Mouse (Mus musculus): Measurements from ENCODE around the gene Lamtor2. TPM values are rescaled to one million over a fixed set of nuclear protein-coding genes. Genes with fewer than 3 reads are reported as not detected.

Lamtor2 gene
- total and polyA plus RNA-seq, 3 experiments, result 125 to 188 TPM; not detected in 1

DNA sequence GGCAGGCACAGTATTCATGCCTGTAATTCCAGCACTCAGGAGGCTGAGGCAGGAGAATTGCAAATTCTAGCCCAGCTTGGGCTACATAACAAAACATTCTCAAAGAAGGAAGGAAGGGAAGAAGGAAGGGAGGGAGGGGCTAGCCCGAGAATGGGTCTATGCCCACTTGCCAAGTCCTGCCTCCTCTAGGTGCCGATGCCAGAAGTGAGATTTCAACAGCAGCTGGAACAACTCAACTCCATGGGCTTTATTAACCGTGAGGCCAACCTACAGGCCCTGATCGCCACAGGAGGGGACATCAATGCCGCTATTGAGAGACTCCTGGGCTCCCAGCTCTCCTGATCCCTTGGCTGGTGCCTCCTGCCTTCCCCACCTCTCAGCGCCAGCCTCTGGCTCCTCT lies 15.0 kb upstream of the Lamtor2 start:
- no peak for TF ChIP-seq ZNF384 (IDR thresholded peaks at IDR 0.05; ENCODE audit: low read depth, low read length)
- no peak for TF ChIP-seq CHD2 (IDR thresholded peaks at IDR 0.05; ENCODE audit: low read length)
- TF ChIP-seq ZKSCAN1 (IDR thresholded peaks at IDR 0.05; ENCODE audit: low read depth, low read length), result no peak
- TF ChIP-seq UBTF (IDR thresholded peaks at IDR 0.05; ENCODE audit: borderline replicate concordance, insufficient read depth, low read depth, low read length), result no peak
- TF ChIP-seq ETS1 (IDR thresholded peaks at IDR 0.05; ENCODE audit: low read depth, low read length), result no peak
- TF ChIP-seq KAT2A (conservative IDR thresholded peaks at IDR 0.05; ENCODE audit: low read depth, low read length), result no peak
- no peak for TF ChIP-seq CHD1 (IDR thresholded peaks at IDR 0.05; ENCODE audit: low read depth, low read length)
- no peak for TF ChIP-seq SIN3A (IDR thresholded peaks at IDR 0.05; ENCODE audit: low read length)
- no peak for TF ChIP-seq POLR2AphosphoS5 (IDR thresholded peaks at IDR 0.05; ENCODE audit: borderline replicate concordance, low read depth, low read length)
- TF ChIP-seq MAZ (IDR thresholded peaks at IDR 0.05; ENCODE audit: low read depth, low read length), result no peak
- TF ChIP-seq CTCF (IDR thresholded peaks at IDR 0.05 in 2 of 3, conservative IDR thresholded peaks at IDR 0.05 in 1 of 3; ENCODE audit: control insufficient read depth in 1 of 3, insufficient read depth in 1 of 3, low read depth in 2 of 3, low read length in 3 of 3, poor library complexity in 1 of 3, severe bottlenecking in 1 of 3), result no peak
- TF ChIP-seq USF1 (IDR thresholded peaks at IDR 0.05; ENCODE audit: low read depth, low read length), result no peak
- TF ChIP-seq USF2 (IDR thresholded peaks at IDR 0.05; ENCODE audit: borderline replicate concordance in 1 of 2, insufficient read depth in 1 of 2, low read depth in 1 of 2, low read length in 2 of 2), result no peak
- no peak for TF ChIP-seq MXI1 (IDR thresholded peaks at IDR 0.05; ENCODE audit: low read depth, low read length)
- TF ChIP-seq ELF1 (IDR thresholded peaks at IDR 0.05; ENCODE audit: low read depth, low read length), result no peak
- no peak for TF ChIP-seq NRF1 (IDR thresholded peaks at IDR 0.05; ENCODE audit: insufficient read depth, low read depth, low read length, poor library complexity, severe bottlenecking)
- no peak for TF ChIP-seq GATA1 (IDR thresholded peaks at IDR 0.05; ENCODE audit: low read depth, low read length)
- TF ChIP-seq TBP (IDR thresholded peaks at IDR 0.05; ENCODE audit: low read depth, low read length), result no peak
- no peak for TF ChIP-seq JUND (IDR thresholded peaks at IDR 0.05; ENCODE audit: low read depth, low read length)
- no peak for TF ChIP-seq RCOR1 (IDR thresholded peaks at IDR 0.05; ENCODE audit: low read depth, low read length)
- H3K36me3 ChIP-seq (ENCODE audit: control insufficient read depth in 1 of 2, insufficient read depth in 2 of 2, low read length in 2 of 2), result peaks cover 0 to 27% of the 10 kb centered on the region in 2 experiments; a peak in 2 of 4 replicates
- no peak overlapping the region for H3K4me3 ChIP-seq (ENCODE audit: control insufficient read depth in 1 of 2, insufficient read depth in 1 of 2, low read depth in 2 of 2, low read length in 2 of 2)
- H3K79me2 ChIP-seq (ENCODE audit: control insufficient read depth, insufficient read depth, low read length, poor library complexity), result no peaks in the 10 kb centered on the region
- DNase-seq (ENCODE audit: low read depth, low spot score), result no peak
- no peaks in the 10 kb centered on the region for H3K27me3 ChIP-seq (ENCODE audit: control insufficient read depth in 1 of 2, insufficient read depth in 2 of 2, low read length in 2 of 2)
- H3K9ac ChIP-seq (ENCODE audit: control insufficient read depth, low read depth, low read length, poor library complexity, severe bottlenecking), result no peak overlapping the region
- no peaks in the 10 kb centered on the region for H3K9me3 ChIP-seq (replicated peaks; ENCODE audit: insufficient read depth, low read length)
- no peaks in the 10 kb centered on the region for H3K4me1 ChIP-seq (ENCODE audit: control insufficient read depth in 1 of 2, insufficient read depth in 2 of 2, low read length in 2 of 2)
- no peak overlapping the region for H3K27ac ChIP-seq (ENCODE audit: control insufficient read depth, low read depth, low read length)

DNA sequence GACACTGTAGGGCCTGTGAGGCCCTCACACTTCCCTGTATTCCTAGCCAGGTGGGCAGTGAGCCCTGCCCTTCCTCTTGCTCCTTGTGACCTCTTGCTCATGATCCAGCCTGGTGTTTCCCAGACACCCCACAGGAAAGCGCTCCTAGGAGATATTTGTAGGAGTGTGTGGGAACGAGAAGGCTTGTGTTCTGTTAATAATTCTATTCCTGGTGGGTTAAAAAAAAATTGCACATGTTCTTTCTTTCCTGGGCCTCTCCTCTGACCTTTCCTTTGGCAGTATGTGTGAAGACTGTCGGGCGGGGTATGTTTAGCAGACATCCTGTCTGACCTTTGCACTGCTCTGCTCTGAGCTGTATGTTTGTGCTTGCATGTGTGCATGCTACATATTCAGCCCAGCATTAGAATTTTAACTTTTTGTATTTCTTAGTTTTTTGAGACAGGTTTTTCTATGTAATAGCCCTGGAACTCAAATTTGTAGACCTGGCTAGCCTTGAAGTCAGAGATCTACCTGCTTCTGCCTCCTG lies 13.7 kb upstream of the Lamtor2 start:
- Histone ChIP-seq H3K36me3 (ENCODE audit: control insufficient read depth in 1 of 2, insufficient read depth in 2 of 2, low read length in 2 of 2) (peaks cover 0 to 31% of the 10 kb centered on the region in 2 experiments; a peak in 2 of 4 replicates), H3K27ac (ENCODE audit: control insufficient read depth, low read depth, low read length) (no peak overlapping the region), H3K79me2 (ENCODE audit: control insufficient read depth, insufficient read depth, low read length, poor library complexity) (no peaks in the 10 kb centered on the region), H3K9me3 (replicated peaks; ENCODE audit: insufficient read depth, low read length) (no peaks in the 10 kb centered on the region), H3K4me3 (ENCODE audit: control insufficient read depth in 1 of 2, insufficient read depth in 1 of 2, low read depth in 2 of 2, low read length in 2 of 2) (no peak overlapping the region), H3K9ac (ENCODE audit: control insufficient read depth, low read depth, low read length, poor library complexity, severe bottlenecking) (no peak overlapping the region), H3K27me3 (ENCODE audit: control insufficient read depth in 1 of 2, insufficient read depth in 2 of 2, low read length in 2 of 2) (no peaks in the 10 kb centered on the region), H3K4me1 (ENCODE audit: control insufficient read depth in 1 of 2, insufficient read depth in 2 of 2, low read length in 2 of 2) (no peaks in the 10 kb centered on the region)
- TF ChIP-seq JUND (IDR thresholded peaks at IDR 0.05; ENCODE audit: low read depth, low read length), result no peak
- TF ChIP-seq SIN3A (IDR thresholded peaks at IDR 0.05; ENCODE audit: low read length), result no peak
- TF ChIP-seq MAZ (IDR thresholded peaks at IDR 0.05; ENCODE audit: low read depth, low read length), result no peak
- no peak for TF ChIP-seq CHD1 (IDR thresholded peaks at IDR 0.05; ENCODE audit: low read depth, low read length)
- no peak for TF ChIP-seq SMC3 (IDR thresholded peaks at IDR 0.05; ENCODE audit: low read depth, low read length)
- TF ChIP-seq ELF1 (IDR thresholded peaks at IDR 0.05; ENCODE audit: low read depth, low read length), result no peak
- TF ChIP-seq ZNF384 (IDR thresholded peaks at IDR 0.05; ENCODE audit: low read depth, low read length), result no peak
- TF ChIP-seq UBTF (IDR thresholded peaks at IDR 0.05; ENCODE audit: borderline replicate concordance, insufficient read depth, low read depth, low read length), result no peak
- TF ChIP-seq POLR2AphosphoS2 (IDR thresholded peaks at IDR 0.05; ENCODE audit: low read length), result no peak
- no peak for TF ChIP-seq ZKSCAN1 (IDR thresholded peaks at IDR 0.05; ENCODE audit: low read depth, low read length)
- TF ChIP-seq MAFK (IDR thresholded peaks at IDR 0.05; ENCODE audit: borderline replicate concordance, low read depth, low read length), result no peak
- TF ChIP-seq BHLHE40 (IDR thresholded peaks at IDR 0.05; ENCODE audit: borderline replicate concordance, low read depth, low read length), result no peak
- TF ChIP-seq CTCF (IDR thresholded peaks at IDR 0.05 in 2 of 3, conservative IDR thresholded peaks at IDR 0.05 in 1 of 3; ENCODE audit: control insufficient read depth in 1 of 3, insufficient read depth in 1 of 3, low read depth in 2 of 3, low read length in 3 of 3, poor library complexity in 1 of 3, severe bottlenecking in 1 of 3), result no peak
- TF ChIP-seq MAX (IDR thresholded peaks at IDR 0.05; ENCODE audit: low read length), result no peak
- TF ChIP-seq TCF12 (IDR thresholded peaks at IDR 0.05; ENCODE audit: low read depth, low read length), result no peak
- no peak for TF ChIP-seq NRF1 (IDR thresholded peaks at IDR 0.05; ENCODE audit: insufficient read depth, low read depth, low read length, poor library complexity, severe bottlenecking)
- no peak for TF ChIP-seq EP300 (IDR thresholded peaks at IDR 0.05; ENCODE audit: low read depth in 1 of 2, low read length in 2 of 2)
- TF ChIP-seq ZC3H11A (IDR thresholded peaks at IDR 0.05; ENCODE audit: low read depth, low read length), result no peak
- DNase-seq (ENCODE audit: low read depth, low spot score), result no peak

Data from MEL (cell line).